Mouse (Mus musculus): ENCODE measurements around the gene Tanc1.

The Tanc1 gene

GRCm38 (mm10) chr2:59717746-59718294, 106.0 kb downstream of the Tanc1 start:
- no peak for DNase-seq (ENCODE audit: low spot score in 2 of 2)

- no peak for DNase-seq (ENCODE audit: low spot score in 2 of 2)
Observed at GRCm38 (mm10) chr2:59718601-59719416, 107.0 kb downstream of the Tanc1 start.

- no peak for DNase-seq (ENCODE audit: low spot score in 2 of 2)
Observed at GRCm38 (mm10) chr2:59719831-59720230, 108.0 kb downstream of the Tanc1 start.

GRCm38 (mm10) chr2:59721119-59721518, 109.3 kb downstream of the Tanc1 start:
- no peak for DNase-seq (ENCODE audit: low spot score in 2 of 2)

GRCm38 (mm10) chr2:59721758-59722157, 109.9 kb downstream of the Tanc1 start:
- no peak for DNase-seq (ENCODE audit: low spot score in 2 of 2)

- DNase-seq (ENCODE audit: low spot score in 2 of 2): no peak
Observed at GRCm38 (mm10) chr2:59723311-59723710, 111.5 kb downstream of the Tanc1 start.

- no peak for DNase-seq (ENCODE audit: low spot score in 2 of 2)
Observed at GRCm38 (mm10) chr2:59725518-59726185, 113.8 kb downstream of the Tanc1 start.

GRCm38 (mm10) chr2:59731831-59732230, 120.0 kb downstream of the Tanc1 start:
- no peak for DNase-seq (ENCODE audit: low spot score in 2 of 2)

GRCm38 (mm10) chr2:59733410-59733809, 121.6 kb downstream of the Tanc1 start:
- no peak for DNase-seq (ENCODE audit: low spot score in 2 of 2)

- DNase-seq (ENCODE audit: low spot score in 2 of 2): peak in 1 of 2 experiments; percentile 65
Observed at GRCm38 (mm10) chr2:59736401-59736898, 124.6 kb downstream of the Tanc1 start.

GRCm38 (mm10) chr2:59737368-59737767, 125.5 kb downstream of the Tanc1 start:
- DNase-seq (ENCODE audit: low spot score in 2 of 2): no peak

- DNase-seq (ENCODE audit: low spot score in 2 of 2): no peak
Observed at GRCm38 (mm10) chr2:59738356-59738755, 126.5 kb downstream of the Tanc1 start.

- DNase-seq (ENCODE audit: low spot score in 2 of 2): no peak
Observed at GRCm38 (mm10) chr2:59739036-59739435, 127.2 kb downstream of the Tanc1 start.

- no peak for DNase-seq (ENCODE audit: low spot score in 2 of 2)
Observed at GRCm38 (mm10) chr2:59742500-59743116, 130.8 kb downstream of the Tanc1 start.

- DNase-seq (ENCODE audit: low spot score in 2 of 2): peak; percentile 53 to 59
Observed at GRCm38 (mm10) chr2:59745428-59745827, 133.6 kb downstream of the Tanc1 start.

- DNase-seq (ENCODE audit: low spot score in 2 of 2): no peak
Observed at GRCm38 (mm10) chr2:59746070-59746469, 134.2 kb downstream of the Tanc1 start.

- no peak for DNase-seq (ENCODE audit: low spot score in 2 of 2)
Observed at GRCm38 (mm10) chr2:59747757-59748156, 135.9 kb downstream of the Tanc1 start.

GRCm38 (mm10) chr2:59749371-59749770, 137.5 kb downstream of the Tanc1 start:
- DNase-seq (ENCODE audit: low spot score in 2 of 2): no peak

- DNase-seq (ENCODE audit: low spot score in 2 of 2): no peak
Observed at GRCm38 (mm10) chr2:59751172-59751571, 139.3 kb downstream of the Tanc1 start.

GRCm38 (mm10) chr2:59752148-59752547, 140.3 kb downstream of the Tanc1 start:
- DNase-seq (ENCODE audit: low spot score in 2 of 2): no peak

- DNase-seq (ENCODE audit: low spot score in 2 of 2): no peak
Observed at GRCm38 (mm10) chr2:59752766-59753165, 140.9 kb downstream of the Tanc1 start.

GRCm38 (mm10) chr2:59756137-59756753, 144.4 kb downstream of the Tanc1 start:
- no peak for DNase-seq (ENCODE audit: low spot score in 2 of 2)

All from cerebellum, postnatal 4 days (tissue).